Mouse (Mus musculus) G1E (cell line): ENCODE measurements around the gene Chpf. TPM values are rescaled to one million over a fixed set of nuclear protein-coding genes. Genes with fewer than 3 reads are reported as not detected.
A peak's percentile ranks its signal among the peaks of the same experiment; 100 is the strongest.

ENCODE experiments used
- ATAC-seq: 2 replicates; pipeline ENCODE4 v1.8.0; 2016; ENCODE audit warnings: mild to moderate bottlenecking; ENCODE audit not compliant: insufficient number of reproducible peaks, poor library complexity, low FRiP score, severe bottlenecking; ENCODE audit errors: extremely low read depth
- DNase-seq: peaks from one replicate; pipeline ENCODE4 v3.0.0; 2012; ENCODE audit warnings: low spot score
- H3K27me3 ChIP-seq: 2 replicates; pipeline ENCODE4 v1.6.1; 2012; ENCODE audit warnings: mild to moderate bottlenecking, low read length, inconsistent platforms; ENCODE audit not compliant: insufficient read depth
- H3K36me3 ChIP-seq: replicated peaks from 2 replicates; pipeline ENCODE3; 2012; ENCODE audit warnings: mild to moderate bottlenecking, inconsistent platforms
- H3K4me1 ChIP-seq: 2 replicates; pipeline ENCODE4 v1.6.1; 2012; ENCODE audit warnings: low read depth, low read length, inconsistent platforms, mixed read lengths; ENCODE audit not compliant: insufficient read depth
- H3K4me3 ChIP-seq: 2 replicates; pipeline ENCODE4 v1.5.1; 2012; ENCODE audit warnings: low read depth, mild to moderate bottlenecking, inconsistent platforms, low read length, moderate library complexity, mixed read lengths
- H3K9me3 ChIP-seq: replicated peaks from 2 replicates; pipeline ENCODE4 v1.6.1; 2012; ENCODE audit warnings: inconsistent platforms
- CTCF ChIP-seq: IDR thresholded peaks from 2 replicates; pipeline ENCODE4 v1.5.1; 2012; ENCODE audit warnings: low read depth, low read length, inconsistent platforms, mixed read lengths
- GATA1 ChIP-seq: IDR thresholded peaks from 2 replicates; pipeline ENCODE4 v1.6.1; 2012; ENCODE audit warnings: borderline replicate concordance, low read length, inconsistent platforms, mixed read lengths
- GATA2 ChIP-seq: IDR thresholded peaks from 2 replicates; pipeline ENCODE4 v1.6.1; 2012; ENCODE audit warnings: low read depth, low read length, inconsistent platforms, borderline replicate concordance
- POLR2AphosphoS5 ChIP-seq: IDR thresholded peaks from 2 replicates; pipeline ENCODE4 v1.6.1; 2012; ENCODE audit warnings: low read depth, low read length, inconsistent platforms; ENCODE audit not compliant: insufficient replicate concordance
- TAL1 ChIP-seq: conservative IDR thresholded peaks from 2 replicates; pipeline ENCODE4 v1.6.1; 2012; ENCODE audit warnings: low read depth, low read length, inconsistent platforms, mixed read lengths
- polyA plus RNA-seq: library from polyadenylated mRNA; stranded (reverse); fragments of >175 nt; gene quantifications from 2 replicates; pipeline ENCODE4 v1.2.3, GENCODE M21; 2012
- total RNA-seq, 2 experiments: library from RNA; stranded (forward) in 1 of 2; stranded (reverse) in 1 of 2; fragments of 200-1000 nt in 1 of 2; fragments of >200 nt in 1 of 2; fragmentation: Nextera tagmentation in 1 of 2; gene quantifications; 2 replicates each; pipeline ENCODE4 v1.2.3; 2014 to 2017

Gene Chpf
- total and polyA plus RNA-seq, 3 experiments, result 12.0 to 121 (median 23.6) TPM

DNA sequence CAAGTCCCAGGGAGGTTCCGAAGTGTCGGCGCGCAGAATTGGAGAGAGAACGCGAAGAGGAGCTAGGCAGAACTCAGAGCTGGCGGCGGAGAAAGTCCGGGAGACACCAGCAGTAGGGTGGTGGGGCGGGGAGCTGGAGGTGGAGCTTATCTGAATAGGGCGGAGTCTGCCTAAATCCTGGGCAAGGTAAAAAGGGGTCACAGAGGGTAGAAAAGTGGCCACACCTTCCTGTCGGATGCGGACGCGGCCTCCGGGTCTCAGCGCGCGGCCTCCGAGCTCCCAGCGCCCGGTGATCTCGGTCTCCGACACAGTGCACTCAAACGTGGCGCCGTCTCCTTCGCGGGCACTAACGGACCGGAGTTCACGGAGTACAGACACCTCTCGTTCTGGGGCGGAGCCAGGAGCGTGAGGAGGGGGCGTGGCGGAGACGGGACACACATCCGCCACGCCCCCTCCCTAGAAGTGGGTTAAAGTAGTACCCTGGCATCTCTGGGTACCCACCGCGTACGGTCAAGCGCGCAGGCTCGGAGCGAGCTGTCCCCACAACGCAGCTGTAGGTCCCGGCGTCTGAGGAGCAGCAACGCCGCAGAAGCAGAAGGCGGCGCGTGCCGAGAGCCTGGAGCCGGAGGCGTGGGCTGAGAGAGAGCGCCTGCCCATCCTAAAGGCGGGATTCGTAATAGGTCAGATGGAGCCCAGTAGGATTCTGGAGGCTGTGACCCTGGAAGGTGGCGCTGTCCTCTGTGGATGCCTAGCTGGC lies 8.5 kb upstream of the Chpf start:
- TF ChIP-seq POLR2AphosphoS5, result no peak
- no peak for TF ChIP-seq CTCF
- no peak for TF ChIP-seq TAL1
- no peak for TF ChIP-seq GATA2
- TF ChIP-seq GATA1, result no peak
- Histone ChIP-seq H3K4me1 (peaks cover 15% of the 10 kb centered on the region), H3K27me3 (peaks cover 46% of the 10 kb centered on the region), H3K4me3 (no peak overlapping the region; the same call in 1 of the 2 replicates), H3K36me3 (peaks cover 8% of the 10 kb centered on the region), H3K9me3 (no peaks in the 10 kb centered on the region)
- DNase-seq (no peak), ATAC-seq (no peak)

DNA sequence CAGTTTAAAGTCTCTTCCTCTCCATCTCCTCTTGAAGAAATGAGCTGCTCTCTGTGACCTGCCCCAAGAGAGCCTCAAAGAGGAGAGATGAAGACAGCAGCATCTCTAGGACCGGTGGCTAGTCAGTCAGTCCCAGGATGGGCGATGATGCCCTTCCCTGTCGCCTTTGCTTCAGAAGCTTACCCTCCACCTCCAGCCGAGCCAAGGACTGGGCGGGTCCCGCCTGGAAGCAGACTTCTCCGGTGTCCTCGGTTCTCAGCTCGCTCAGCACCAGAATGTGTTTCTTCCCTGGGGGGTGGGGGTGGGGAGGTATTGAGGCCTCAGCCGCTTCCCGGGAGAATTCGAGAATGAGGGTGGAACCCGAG lies 7.9 kb upstream of the Chpf start:
- peaks cover 45% of the 10 kb centered on the region for H3K27me3 ChIP-seq

GRCm38 (mm10) chr1:75486561-75486960 lies 7.5 kb upstream of the Chpf start:
- Histone ChIP-seq H3K36me3 (peaks cover 12% of the 10 kb centered on the region), H3K27me3 (peaks cover 42% of the 10 kb centered on the region), H3K9me3 (no peaks in the 10 kb centered on the region), H3K4me1 (peaks cover 18% of the 10 kb centered on the region), H3K4me3 (0 out of 2 replicates have a peak overlapping the region, but pooled peaks have one; percentile 14)
- DNase-seq, result no peak
- TF ChIP-seq POLR2AphosphoS5, result no peak
- ATAC-seq, result no peak

More for the DNA sequence above, 7.9 kb upstream of the Chpf start:
- Histone ChIP-seq H3K36me3 (peaks cover 12% of the 10 kb centered on the region), H3K4me1 (peaks cover 18% of the 10 kb centered on the region), H3K9me3 (no peaks in the 10 kb centered on the region), H3K4me3 (no peak overlapping the region; the same call in 1 of the 2 replicates)
- ATAC-seq (no peak), DNase-seq (no peak)
- no peak for TF ChIP-seq POLR2AphosphoS5
- TF ChIP-seq GATA2, result no peak
- TF ChIP-seq GATA1, result no peak
- no peak for TF ChIP-seq TAL1
- TF ChIP-seq CTCF, result no peak

- peaks cover 8% of the 10 kb centered on the region; the same call in 1 of the 2 replicates for H3K27me3 ChIP-seq
- TF ChIP-seq TAL1, result no peak
- no peak for TF ChIP-seq GATA1
- TF ChIP-seq GATA2, result no peak
- TF ChIP-seq POLR2AphosphoS5, result no peak
- no peak for TF ChIP-seq CTCF
- no peak overlapping the region for H3K4me3 ChIP-seq
- peaks cover 31% of the 10 kb centered on the region for H3K36me3 ChIP-seq
- peaks cover 38% of the 10 kb centered on the region for H3K4me1 ChIP-seq
- ATAC-seq (no peak), DNase-seq (no peak)
- H3K9me3 ChIP-seq, result no peaks in the 10 kb centered on the region
Measured at GRCm38 (mm10) chr1:75480735-75481134, 1.6 kb upstream of the Chpf start.

DNA sequence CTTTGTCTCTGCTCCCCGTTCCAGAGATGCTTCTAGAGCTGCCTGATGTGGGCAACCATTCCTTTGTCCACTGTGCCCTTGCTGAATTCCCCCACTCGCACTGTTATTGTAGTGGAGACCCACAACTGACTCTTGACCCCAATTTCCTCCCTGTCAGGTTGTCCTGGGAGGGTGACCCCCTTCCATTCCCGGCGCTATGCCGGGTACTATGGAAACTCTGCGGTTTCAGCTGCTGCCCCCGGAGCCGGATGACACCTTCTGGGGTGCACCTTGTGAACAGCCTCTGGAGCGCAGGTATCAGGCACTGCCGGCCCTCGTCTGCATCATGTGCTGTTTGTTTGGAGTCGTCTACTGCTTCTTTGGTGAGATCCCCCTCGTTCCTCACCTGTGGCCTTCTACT lies 929 bp upstream of the Chpf start:
- H3K9me3 ChIP-seq, result no peaks in the 10 kb centered on the region
- H3K4me3 ChIP-seq, result peak overlapping the region; percentile 80; the same call in 1 of the 2 replicates
- TF ChIP-seq POLR2AphosphoS5 (no peak), GATA2 (no peak), TAL1 (no peak), GATA1 (no peak), CTCF (no peak)
- no peak for DNase-seq
- ATAC-seq, result no peak
- H3K27me3 ChIP-seq, result peaks cover 6% of the 10 kb centered on the region; the same call in 1 of the 2 replicates
- peaks cover 44% of the 10 kb centered on the region for H3K4me1 ChIP-seq
- peaks cover 36% of the 10 kb centered on the region for H3K36me3 ChIP-seq

- Histone ChIP-seq H3K4me3 (peak overlapping the region; percentile 80), H3K9me3 (no peaks in the 10 kb centered on the region), H3K36me3 (peaks cover 38% of the 10 kb centered on the region), H3K4me1 (peaks cover 49% of the 10 kb centered on the region), H3K27me3 (peaks cover 4% of the 10 kb centered on the region; the same call in 1 of the 2 replicates)
- DNase-seq, result no peak
- TF ChIP-seq CTCF, result no peak
- no peak for TF ChIP-seq GATA2
- TF ChIP-seq POLR2AphosphoS5, result no peak
- no peak for TF ChIP-seq TAL1
- TF ChIP-seq GATA1, result no peak
- no peak for ATAC-seq
Measured at GRCm38 (mm10) chr1:75479635-75479989, 505 bp upstream of the Chpf start.
